Mouse (Mus musculus) liver (tissue): ENCODE results near the gene Fam53a.
A peak's percentile ranks its signal among the peaks of the same experiment; 100 is the strongest.

Source experiments
- DNase-seq: peaks from one replicate; pipeline ENCODE4 v3.0.0-alpha.2; 2020; ENCODE audit warnings: mixed read lengths

Fam53a gene

GRCm38 (mm10) chr5:33630615-33631014 is 1.2 kb upstream of the Fam53a start:
- DNase-seq, result peak; percentile 35

GRCm38 (mm10) chr5:33630061-33630460 is 626 bp upstream of the Fam53a start:
- peak; percentile 78 for DNase-seq

- DNase-seq, result peak; percentile 67
Measured at GRCm38 (mm10) chr5:33628820-33629300, 575 bp downstream of the Fam53a start.

- no peak for DNase-seq
Measured at GRCm38 (mm10) chr5:33627968-33628367, 1.5 kb downstream of the Fam53a start.

- DNase-seq, result no peak
Measured at GRCm38 (mm10) chr5:33623766-33624165, 5.7 kb downstream of the Fam53a start.

- DNase-seq, result no peak
Measured at GRCm38 (mm10) chr5:33622671-33623070, 6.8 kb downstream of the Fam53a start.

- no peak for DNase-seq
Measured at GRCm38 (mm10) chr5:33614391-33614790, 15.0 kb downstream of the Fam53a start.

GRCm38 (mm10) chr5:33611795-33612194 is 17.6 kb downstream of the Fam53a start:
- DNase-seq, result no peak

- no peak for DNase-seq
Measured at GRCm38 (mm10) chr5:33609226-33609625, 20.2 kb downstream of the Fam53a start.

GRCm38 (mm10) chr5:33607434-33607833 is 22.0 kb downstream of the Fam53a start:
- DNase-seq, result no peak

GRCm38 (mm10) chr5:33606631-33607030 is 22.8 kb downstream of the Fam53a start:
- no peak for DNase-seq

- no peak for DNase-seq
Measured at GRCm38 (mm10) chr5:33605314-33605713, 24.1 kb downstream of the Fam53a start.

GRCm38 (mm10) chr5:33593620-33594019 is 35.8 kb downstream of the Fam53a start:
- DNase-seq, result peak; percentile 30

GRCm38 (mm10) chr5:33589221-33589888 is 40.1 kb downstream of the Fam53a start:
- peak; percentile 78 for DNase-seq

GRCm38 (mm10) chr5:33588066-33588465 is 41.4 kb downstream of the Fam53a start:
- no peak for DNase-seq

- no peak for DNase-seq
Measured at GRCm38 (mm10) chr5:33587498-33588058, 41.9 kb downstream of the Fam53a start.

- DNase-seq, result no peak
Measured at GRCm38 (mm10) chr5:33580336-33580735, 49.1 kb downstream of the Fam53a start.

GRCm38 (mm10) chr5:33574207-33574606 is 55.2 kb downstream of the Fam53a start:
- no peak for DNase-seq

- no peak for DNase-seq
Measured at GRCm38 (mm10) chr5:33565886-33566285, 63.5 kb downstream of the Fam53a start.

- DNase-seq, result no peak
Measured at GRCm38 (mm10) chr5:33556277-33556995, 73.0 kb downstream of the Fam53a start.
